Mouse (Mus musculus) lung, postnatal 0 days (tissue): ENCODE data around the gene Col20a1.

Experiments
- CTCF ChIP-seq: IDR thresholded peaks from 2 replicates; pipeline ENCODE4 v1.5.1; 2016; ENCODE audit warnings: antibody characterized with exemption, mild to moderate bottlenecking
- EP300 ChIP-seq: IDR thresholded peaks from 2 replicates; pipeline ENCODE4 v1.6.1; 2016; ENCODE audit warnings: antibody characterized with exemption, mild to moderate bottlenecking, control low read depth

GRCm38 (mm10) chr2:181058193-181058592, 71.9 kb downstream of the Col20a1 start:
- no peak for TF ChIP-seq CTCF
- TF ChIP-seq EP300, result no peak
